Mouse (Mus musculus) erythroblast, embryonic 14.5 days (primary cell): Measurements from ENCODE around the gene Rabggta.

Experiments
- GATA1 ChIP-seq: IDR thresholded peaks from 2 replicates; pipeline ENCODE4 v1.6.1; 2012; ENCODE audit warnings: low read length, inconsistent platforms, mixed read lengths
- TAL1 ChIP-seq: IDR thresholded peaks from 3 replicates; pipeline ENCODE4 v1.6.1; 2012; ENCODE audit warnings: low read length, inconsistent platforms, mixed read lengths

DNA sequence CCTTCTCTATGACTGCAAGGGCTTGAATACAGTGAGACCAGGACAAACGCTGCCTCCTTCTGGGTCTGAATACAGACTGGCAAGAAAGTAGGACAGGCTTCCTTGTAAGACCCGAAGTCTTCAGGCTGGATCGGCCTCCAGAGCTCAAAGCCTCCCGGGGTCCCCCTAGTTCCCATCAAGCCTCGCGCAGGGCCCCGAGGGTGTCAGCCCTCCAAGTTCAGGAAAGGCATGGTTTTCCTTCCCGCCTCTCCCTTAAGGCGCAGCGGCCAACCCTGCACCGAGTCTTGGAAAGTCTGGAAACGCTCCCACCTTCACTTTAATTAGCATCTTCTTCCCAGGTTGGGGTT, 50.6 kb downstream of the Rabggta start:
- TF ChIP-seq GATA1 (no peak), TAL1 (no peak)
